Mouse (Mus musculus) left cerebral cortex, adult 11 months (tissue): ENCODE measurements at regions not wholly inside any gene's neighbourhood (a gene's known extent, or its start where the extent isn't known, plus 50 kb on each side); places are given as distances from the start of the nearest gene placed in this dataset.

Experiments
- DNase-seq: peaks from one replicate; pipeline ENCODE4 v3.0.0; 2022; ENCODE audit warnings: low spot score

- no peak for DNase-seq
Observed at GRCm38 (mm10) chr9:84923966-84924365, 388.6 kb upstream of the Gm11114 start.

GRCm38 (mm10) chr9:84936291-84937055 lies 376.1 kb upstream of the Gm11114 start:
- no peak for DNase-seq

- DNase-seq: no peak
Observed at GRCm38 (mm10) chr9:84966558-84967154, 345.9 kb upstream of the Gm11114 start.

- no peak for DNase-seq
Observed at GRCm38 (mm10) chr9:84969975-84970608, 342.5 kb upstream of the Gm11114 start.

GRCm38 (mm10) chr9:84977470-84977869 lies 335.1 kb upstream of the Gm11114 start:
- DNase-seq: no peak

- no peak for DNase-seq
Observed at GRCm38 (mm10) chr9:85003414-85003813, 309.2 kb upstream of the Gm11114 start.

DNA sequence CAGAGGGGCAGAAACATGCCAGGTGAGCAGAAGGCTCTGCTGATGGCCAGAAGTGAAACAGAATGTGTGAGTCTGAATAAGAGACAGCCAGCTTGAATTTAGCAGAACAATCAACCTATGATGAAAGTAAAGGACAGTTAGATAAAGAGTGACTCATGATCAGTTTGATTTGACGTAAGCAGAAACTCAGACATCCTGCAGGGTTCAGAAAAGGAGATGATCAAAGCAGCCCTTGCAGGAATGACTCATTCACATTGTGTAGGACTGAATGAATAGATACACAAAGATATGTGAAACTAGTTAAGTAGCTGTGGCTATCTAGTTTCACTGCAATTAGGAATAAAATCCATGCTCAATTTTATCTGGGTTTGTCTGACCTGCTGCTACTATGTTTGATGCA lies 301.2 kb upstream of the Gm11114 start:
- DNase-seq: no peak

DNA sequence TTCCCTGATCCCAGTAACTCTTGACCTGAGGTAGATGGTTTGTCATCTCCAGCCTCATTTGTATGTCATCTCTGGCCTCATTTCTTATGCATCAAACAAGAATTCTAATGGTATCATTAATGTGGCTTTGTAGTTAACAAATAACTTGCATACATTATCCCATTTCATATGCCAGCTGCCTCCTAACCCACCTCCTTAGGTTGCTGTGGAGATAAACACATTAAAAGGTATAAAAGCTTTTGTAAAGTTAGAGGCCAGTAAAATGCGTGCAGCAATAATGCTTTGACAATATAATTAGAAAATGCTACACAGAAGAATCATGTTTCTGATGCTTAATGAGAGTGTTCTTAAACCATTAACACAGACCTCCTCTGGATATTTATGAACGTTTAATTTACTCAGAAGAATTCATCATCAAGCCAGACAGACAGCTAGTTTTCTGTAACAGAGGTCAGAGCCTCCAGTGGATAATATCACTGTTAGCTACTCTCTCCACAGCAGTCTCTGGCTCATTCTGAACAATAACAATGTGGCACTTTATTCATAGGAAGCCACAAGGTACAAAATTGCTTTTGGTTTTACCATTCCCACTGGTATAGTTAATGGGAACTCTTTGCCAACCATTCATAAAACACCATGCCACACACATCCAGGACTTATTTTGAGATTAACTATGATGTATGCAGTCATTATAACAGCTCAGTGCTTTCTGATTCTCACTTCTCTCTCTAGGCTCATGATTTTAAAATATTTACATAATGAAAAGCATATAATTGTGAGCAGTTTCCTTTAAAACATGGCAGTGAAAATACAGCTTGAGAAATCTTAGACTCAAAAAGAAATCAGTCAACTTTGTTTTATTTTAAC lies 264.2 kb upstream of the Gm11114 start:
- no peak for DNase-seq

- DNase-seq: no peak
Observed at GRCm38 (mm10) chr9:85052526-85052925, 260.0 kb upstream of the Gm11114 start.

DNA sequence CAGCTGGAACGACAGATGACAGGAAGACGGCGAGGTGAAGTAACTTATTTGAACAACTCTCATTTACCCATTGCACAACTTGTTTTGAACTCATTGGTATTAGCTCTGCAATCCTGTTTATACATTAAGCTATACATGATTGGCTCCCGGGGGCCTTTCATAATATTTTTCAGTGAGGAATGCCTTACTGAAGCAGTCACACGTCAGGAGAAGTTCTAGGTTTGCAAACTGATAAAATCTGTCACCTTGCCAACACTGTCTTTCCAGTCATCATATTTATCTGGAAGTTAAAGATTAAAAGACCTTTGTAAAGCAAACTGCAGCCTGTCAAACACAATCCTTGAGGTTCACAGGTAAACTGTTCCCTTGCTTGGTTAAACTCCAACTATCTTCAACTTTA lies 232.6 kb upstream of the Gm11114 start:
- no peak for DNase-seq

DNA sequence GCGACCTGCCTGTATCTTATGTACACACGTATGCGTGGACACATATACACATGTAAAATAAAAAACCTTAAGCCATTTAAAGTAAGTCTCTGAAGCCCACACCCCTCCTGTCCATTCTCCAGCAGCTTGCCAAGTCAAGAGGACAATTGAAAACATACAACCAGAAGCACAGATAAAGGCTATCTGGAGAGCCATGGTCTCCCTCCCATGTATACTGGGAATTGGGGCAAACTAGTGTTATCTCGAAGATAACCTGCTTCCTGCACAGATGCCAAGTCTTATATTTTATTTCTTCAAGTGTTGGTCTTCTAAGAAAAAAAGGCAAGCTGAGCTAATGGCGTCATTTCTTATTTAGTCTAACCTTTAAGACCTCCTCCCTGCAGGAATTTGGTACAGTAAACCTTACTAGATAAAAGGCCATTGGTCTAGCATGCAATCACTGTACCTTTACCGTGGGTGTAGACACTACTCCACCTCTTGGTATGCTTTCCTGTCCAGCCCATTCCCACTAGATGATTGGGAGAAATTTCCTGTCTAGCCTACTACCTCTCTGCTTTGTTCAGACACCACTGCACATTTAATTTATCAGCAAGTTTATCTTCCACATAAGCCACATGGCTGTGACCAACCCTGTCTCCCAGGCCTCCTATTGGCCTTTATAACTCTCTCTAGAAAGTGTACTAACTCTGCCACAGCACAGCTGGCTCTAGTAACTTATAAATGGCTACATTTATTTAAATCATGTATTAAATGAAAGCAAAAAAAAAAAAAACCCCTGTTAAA lies 223.8 kb upstream of the Gm11114 start:
- DNase-seq: no peak

DNA sequence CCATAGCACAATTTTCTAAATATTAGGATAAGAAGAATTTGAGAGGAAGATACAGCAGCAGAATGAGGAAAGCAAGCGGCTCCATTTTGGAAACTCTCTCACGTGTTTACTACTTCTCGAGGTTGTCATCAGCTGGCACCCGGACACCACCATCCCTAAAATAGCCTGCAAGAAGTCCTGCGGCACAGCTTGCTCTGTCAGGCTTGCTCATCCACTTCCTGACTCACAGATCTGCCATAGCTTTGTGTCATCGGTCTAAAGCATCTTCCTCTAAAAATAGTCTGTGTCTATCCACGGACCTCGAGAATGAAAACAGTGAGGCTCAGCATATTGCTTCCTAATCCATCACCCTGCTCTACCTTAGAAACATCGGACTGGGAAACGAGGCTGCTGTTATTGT lies 222.3 kb upstream of the Gm11114 start:
- peak; percentile 10 for DNase-seq

- DNase-seq: no peak
Observed at GRCm38 (mm10) chr9:85095234-85095633, 217.3 kb upstream of the Gm11114 start.

DNA sequence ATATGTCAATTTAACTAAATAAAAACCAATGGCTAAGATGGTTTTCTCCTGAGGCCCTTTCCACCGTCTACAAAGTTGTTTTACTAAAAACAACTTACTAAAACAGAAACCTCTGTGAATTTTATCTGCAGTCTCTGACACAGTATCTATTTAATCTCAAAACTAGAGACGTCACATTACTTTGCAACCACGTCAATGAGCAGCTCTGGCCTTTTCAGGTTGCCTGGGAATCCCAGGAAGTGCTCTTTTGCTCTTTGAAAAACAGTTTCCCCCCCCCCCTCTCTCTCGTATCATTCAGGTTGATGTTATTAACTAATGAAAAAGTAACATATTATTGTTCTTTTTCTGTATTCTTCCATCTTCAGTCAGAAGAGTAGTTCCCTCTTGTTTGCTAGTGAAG lies 216.1 kb upstream of the Gm11114 start:
- DNase-seq: no peak

DNA sequence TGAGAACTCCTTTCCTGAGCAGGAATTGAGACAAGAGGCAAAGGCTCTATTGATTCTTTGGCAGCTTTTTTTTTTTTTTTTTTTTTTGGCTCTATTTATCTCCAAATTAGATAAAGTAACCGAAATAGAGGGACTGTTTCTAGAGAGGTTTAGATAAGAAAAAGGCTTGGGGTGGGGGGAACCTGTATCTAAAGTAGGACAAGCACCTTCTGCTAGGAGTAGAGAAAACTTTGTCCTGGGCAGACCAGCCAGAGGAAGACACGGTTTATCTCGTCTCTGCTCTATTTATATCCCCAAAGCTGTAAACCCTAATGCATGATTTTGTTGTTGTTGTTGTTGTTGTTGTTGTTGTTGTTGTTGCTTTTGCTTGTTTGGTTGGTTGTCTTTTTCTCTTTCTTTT lies 199.6 kb upstream of the Gm11114 start:
- DNase-seq: no peak

- no peak for DNase-seq
Observed at GRCm38 (mm10) chr9:85114234-85114633, 198.3 kb upstream of the Gm11114 start.

- no peak for DNase-seq
Observed at GRCm38 (mm10) chr9:85120061-85120460, 192.5 kb upstream of the Gm11114 start.

DNA sequence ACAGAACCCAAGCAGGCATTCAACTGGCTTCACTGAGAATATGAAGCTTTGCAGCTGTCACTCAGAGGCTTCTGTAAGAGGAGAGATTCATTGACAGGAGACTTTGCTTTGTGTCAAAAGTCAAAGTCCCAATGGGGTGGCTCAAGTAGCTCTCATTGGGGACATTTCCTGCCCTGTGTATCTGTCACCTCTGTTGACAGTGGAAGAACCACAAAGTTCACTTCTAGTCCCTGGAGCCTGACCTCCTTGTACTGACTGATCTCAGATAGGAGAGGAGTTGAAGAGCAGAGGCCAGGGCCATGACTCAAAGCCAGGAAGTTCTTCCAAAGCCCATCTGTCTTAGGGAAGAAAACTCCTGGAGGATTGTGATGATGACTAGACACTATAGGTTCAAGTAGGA lies 191.5 kb upstream of the Gm11114 start:
- no peak for DNase-seq

GRCm38 (mm10) chr9:85123706-85124105 lies 188.9 kb upstream of the Gm11114 start:
- DNase-seq: no peak

- no peak for DNase-seq
Observed at GRCm38 (mm10) chr9:85125775-85126174, 186.8 kb upstream of the Gm11114 start.

GRCm38 (mm10) chr9:85126541-85126940 lies 186.0 kb upstream of the Gm11114 start:
- no peak for DNase-seq

DNA sequence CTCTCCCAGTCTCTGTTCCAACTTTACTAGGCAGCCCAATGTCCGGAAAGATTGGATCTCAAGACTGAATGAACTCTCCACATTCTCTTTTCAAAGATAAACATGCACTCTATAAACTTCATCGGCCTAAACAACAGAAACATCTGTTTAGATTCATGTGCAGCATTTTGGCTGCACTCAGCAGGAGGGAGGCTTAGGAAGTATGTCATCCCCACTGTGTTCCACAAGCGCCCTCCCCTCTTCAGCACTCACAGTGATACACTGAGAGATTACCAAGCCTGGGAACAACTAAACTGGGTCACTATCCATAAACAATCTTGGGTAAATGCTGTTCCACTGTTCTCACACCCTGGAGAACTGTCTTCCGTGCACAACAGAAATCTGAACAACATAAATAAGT lies 185.5 kb upstream of the Gm11114 start:
- DNase-seq: no peak
